Mouse (Mus musculus) embryo, embryonic 9.5 days (tissue): ENCODE measurements around the gene Hsd3b7.

ENCODE experiments used
- DNase-seq: peaks from one replicate; pipeline ENCODE4 v3.0.0-alpha.2; 2017; ENCODE audit errors: extremely low spot score

Gene Hsd3b7

GRCm38 (mm10) chr7:127800435-127801009 is at the start of gene Hsd3b7:
Gene Hsd3b7, plus strand, starts transcription at chr7:127800604.
- peak; percentile 92 for DNase-seq

DNA sequence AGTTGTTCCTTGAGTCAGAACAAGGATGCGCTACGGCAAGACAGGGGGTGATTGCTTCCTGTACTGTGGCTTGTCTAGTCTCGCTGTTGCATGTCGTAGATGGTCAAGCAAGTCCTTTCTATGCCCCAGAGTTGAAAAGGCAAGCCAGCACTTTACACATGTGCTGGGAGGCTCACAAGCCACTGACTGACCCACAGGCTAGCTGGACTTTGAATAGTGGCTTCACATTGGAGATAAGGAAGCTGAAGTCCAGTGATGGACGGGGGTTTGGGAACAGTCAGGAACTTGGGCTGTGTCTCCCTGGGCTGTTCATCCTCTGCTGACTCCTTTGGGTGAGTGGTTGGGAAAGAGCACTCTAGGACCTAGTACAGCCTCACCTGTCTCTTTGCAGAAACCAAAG is 48.8 kb upstream of the Hsd3b7 start:
- DNase-seq, result no peak

GRCm38 (mm10) chr7:127752069-127752468 is 48.3 kb upstream of the Hsd3b7 start:
- DNase-seq, result no peak

GRCm38 (mm10) chr7:127753158-127753557 is 47.2 kb upstream of the Hsd3b7 start:
- no peak for DNase-seq

DNA sequence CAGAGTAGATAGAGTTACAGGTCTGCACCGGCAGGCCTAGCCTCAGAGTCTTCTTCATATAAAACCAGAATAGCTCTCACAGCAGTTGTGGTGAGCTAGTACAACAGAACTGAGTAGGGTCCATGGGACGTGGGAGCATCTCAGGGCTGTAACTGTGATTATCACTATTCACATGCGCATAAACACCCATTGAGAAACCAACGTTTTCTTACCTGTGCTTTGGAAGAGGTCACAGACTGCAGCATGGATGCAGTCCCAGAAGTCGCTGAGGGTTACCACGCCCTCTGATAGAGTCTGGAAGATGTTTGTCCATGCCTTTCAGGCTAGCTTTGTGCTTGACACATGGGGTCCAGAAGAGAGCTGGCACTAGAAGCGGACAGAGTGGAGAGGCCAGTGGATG is 46.7 kb upstream of the Hsd3b7 start:
- no peak for DNase-seq

DNA sequence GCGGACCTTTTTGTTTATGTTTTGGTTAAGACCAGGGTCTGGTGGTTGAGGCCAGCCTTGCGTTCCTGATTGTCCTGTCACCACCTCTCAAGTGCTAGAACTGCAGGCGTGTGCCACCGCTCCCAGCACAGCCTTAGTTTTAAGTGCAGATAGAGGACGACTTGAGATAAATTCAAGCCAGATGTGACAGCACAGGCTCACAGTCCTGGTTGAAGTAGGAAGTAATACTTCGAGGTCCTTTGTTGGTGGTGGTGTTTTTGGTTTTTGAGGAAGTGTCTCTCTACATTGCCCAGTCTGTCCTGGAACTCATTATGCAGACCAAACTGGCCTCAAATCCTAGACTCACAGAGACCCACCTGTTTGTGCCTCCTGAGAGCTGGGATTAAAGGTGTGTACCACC is 40.7 kb upstream of the Hsd3b7 start:
- DNase-seq, result no peak

GRCm38 (mm10) chr7:127760478-127760877 is 39.9 kb upstream of the Hsd3b7 start:
- no peak for DNase-seq

- peak; percentile 59 for DNase-seq
Measured at GRCm38 (mm10) chr7:127761026-127761425, 39.4 kb upstream of the Hsd3b7 start.

DNA sequence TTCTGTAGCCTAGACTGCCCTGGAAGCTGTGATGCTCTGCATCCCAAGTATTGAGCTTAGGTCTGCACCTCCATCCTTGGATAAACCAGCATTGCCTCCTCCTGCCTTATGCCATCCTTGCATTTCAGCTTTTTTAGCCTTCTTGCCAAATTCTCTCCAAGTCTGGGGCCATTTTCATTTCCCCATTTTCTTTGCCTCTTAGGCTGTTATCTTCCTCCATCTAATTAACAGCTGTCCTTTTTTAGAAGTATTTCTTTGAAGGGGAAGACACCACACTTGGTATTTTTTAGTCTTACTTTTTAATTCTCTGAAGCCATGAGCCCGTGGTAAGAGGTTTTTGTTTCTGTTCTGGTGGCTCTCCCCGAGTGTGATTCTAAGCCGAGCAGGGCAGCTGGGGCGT is 36.8 kb upstream of the Hsd3b7 start:
- DNase-seq, result no peak

DNA sequence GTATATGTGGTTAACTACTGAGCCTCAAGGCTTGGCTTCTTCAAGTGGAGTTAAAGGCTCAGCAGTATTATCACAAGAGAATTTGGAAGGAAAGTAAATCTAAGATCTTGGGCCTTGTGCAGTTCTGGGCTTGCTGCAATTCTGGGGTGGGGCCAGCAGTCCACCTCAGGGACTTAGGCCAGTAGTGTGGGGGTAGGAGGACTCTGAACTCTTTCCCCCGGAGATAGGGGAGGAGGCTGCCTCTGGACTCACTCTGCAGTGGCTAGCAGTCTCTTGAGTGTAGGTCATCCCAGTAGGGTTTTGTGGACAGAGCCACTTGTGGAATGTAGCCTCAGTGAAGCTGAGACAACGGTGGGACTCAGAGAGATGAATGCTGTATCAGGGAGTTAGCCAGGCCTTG is 34.6 kb upstream of the Hsd3b7 start:
- DNase-seq, result no peak

DNA sequence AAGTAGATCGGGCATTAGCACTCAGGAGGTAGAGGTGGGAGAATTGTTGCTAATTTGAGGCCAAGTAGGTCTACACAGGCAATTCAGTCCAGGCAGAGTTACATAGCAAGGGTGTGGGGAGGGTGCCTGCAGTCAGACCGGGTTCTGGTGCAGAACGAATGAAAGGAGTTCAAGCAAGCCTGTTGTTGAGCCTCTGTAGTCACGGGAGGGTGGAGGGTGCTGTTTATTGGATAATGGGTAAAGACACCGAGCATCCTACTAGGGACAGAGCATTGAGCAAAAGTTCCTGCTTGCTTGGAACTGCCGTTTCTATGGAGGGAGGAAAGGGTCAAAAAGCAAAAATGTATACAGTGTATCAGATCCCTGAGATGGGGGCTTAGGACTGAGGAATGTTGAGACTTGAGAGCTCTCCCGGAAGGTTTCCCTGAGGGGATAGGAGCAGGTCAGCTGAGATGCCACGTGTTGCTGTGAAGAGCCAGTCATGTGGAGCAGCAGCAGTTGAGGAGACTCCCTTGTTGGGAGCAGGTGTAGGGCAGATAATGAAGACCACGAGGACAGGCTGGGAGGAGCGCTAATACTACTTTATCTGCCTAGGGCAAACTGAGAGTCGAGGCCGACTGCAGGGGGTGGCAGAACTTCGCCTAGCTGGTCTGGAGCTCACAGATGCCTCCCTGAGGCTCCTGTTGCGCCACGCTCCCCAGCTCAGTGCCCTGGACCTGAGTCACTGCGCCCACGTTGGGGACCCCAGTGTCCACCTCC is 33.4 kb upstream of the Hsd3b7 start:
- no peak for DNase-seq

GRCm38 (mm10) chr7:127767671-127768345 is 32.6 kb upstream of the Hsd3b7 start:
- no peak for DNase-seq

- DNase-seq, result no peak
Measured at GRCm38 (mm10) chr7:127768346-127768996, 31.9 kb upstream of the Hsd3b7 start.

GRCm38 (mm10) chr7:127768997-127769593 is 31.3 kb upstream of the Hsd3b7 start:
- peak; percentile 90 for DNase-seq

DNA sequence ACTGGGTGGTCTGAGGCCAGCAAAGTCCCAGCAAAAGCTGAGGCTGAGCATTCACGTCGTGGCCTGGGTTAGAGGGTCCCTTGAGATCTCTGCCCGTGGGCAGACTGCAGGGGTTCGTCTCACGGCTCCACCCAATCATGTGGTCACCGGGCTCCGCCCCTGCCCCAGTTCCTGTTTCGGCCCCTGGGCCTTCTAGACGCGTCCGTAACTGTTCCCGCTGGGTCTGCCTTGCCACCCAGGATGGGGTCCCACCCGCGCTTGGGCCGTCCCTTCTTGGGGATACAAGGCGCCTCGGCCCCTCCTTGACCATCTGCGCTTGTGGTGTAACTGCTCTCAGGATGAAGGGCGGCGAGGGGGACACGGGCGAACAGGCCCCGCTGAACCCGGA is 30.8 kb upstream of the Hsd3b7 start, which contains the start of gene Orai3:
Gene Orai3, plus strand, starts transcription at position 165 of the 388 bp plus-strand sequence.
- DNase-seq, result peak; percentile 85

GRCm38 (mm10) chr7:127770039-127770905 is 30.1 kb upstream of the Hsd3b7 start:
- DNase-seq, result no peak

DNA sequence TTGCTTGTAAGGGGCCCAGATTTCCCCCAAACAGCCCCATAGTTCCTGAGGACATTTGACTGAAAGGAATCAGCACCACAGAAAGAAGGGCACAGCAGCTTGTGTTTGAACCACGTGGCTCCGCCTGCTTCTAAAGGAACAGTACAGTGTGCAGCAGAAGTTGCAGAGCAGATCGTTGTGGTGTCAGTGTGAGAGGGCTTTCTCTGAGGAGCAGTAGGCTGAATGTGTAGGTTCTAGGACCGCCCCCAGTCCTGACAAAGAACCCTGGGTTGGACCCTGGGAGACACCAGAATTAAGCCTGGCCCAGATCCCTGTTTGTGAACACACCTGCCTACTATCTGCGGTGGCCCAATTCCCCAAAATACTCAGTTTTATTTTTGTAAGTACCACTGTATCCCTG is 29.1 kb upstream of the Hsd3b7 start:
- no peak for DNase-seq

DNA sequence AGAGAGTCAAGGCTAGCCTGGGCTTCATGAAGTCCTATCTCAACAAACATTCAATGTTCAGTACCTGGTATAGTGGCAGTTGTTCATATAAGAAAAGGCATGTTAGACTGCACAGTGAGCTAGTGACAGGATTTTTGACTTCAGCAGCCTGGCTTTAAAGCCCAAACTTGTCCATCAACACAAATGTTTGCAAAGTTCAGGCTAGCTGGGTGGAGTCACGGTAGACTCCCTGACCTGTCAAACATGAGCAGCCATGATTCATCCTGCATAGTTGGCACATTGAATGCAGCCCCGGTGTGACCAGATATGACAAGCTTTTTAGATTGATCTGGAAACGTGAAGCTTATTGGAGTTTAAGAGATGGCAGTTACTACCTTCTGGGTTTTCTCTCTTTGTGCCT is 28.3 kb upstream of the Hsd3b7 start:
- no peak for DNase-seq

GRCm38 (mm10) chr7:127772557-127772956 is 27.8 kb upstream of the Hsd3b7 start:
- DNase-seq, result no peak

- DNase-seq, result peak; percentile 71
Measured at GRCm38 (mm10) chr7:127773664-127774384, 26.6 kb upstream of the Hsd3b7 start.
